Mouse (Mus musculus) neural tube, embryonic 10.5 days (tissue): ENCODE measurements at regions not wholly inside any gene's neighbourhood (a gene's known extent, or its start where the extent isn't known, plus 50 kb on each side); places are given as distances from the start of the nearest gene placed in this dataset.

Source experiments
- DNase-seq: peaks from one replicate; pipeline ENCODE4 v3.0.0-alpha.2; 2017; ENCODE audit warnings: low spot score; ENCODE audit errors: extremely low spot score

- no peak for DNase-seq
Observed at GRCm38 (mm10) chr3:149626186-149626585, 635.8 kb upstream of the Adgrl2 start.

GRCm38 (mm10) chr3:149625497-149625896 lies 635.1 kb upstream of the Adgrl2 start:
- no peak for DNase-seq

- DNase-seq, result no peak
Observed at GRCm38 (mm10) chr3:149625066-149625465, 634.7 kb upstream of the Adgrl2 start.

- DNase-seq, result no peak
Observed at GRCm38 (mm10) chr3:149623851-149624532, 633.6 kb upstream of the Adgrl2 start.

- DNase-seq, result no peak
Observed at GRCm38 (mm10) chr3:149603865-149604264, 613.5 kb upstream of the Adgrl2 start.

- DNase-seq, result no peak
Observed at GRCm38 (mm10) chr3:149601276-149601675, 610.9 kb upstream of the Adgrl2 start.

- no peak for DNase-seq
Observed at GRCm38 (mm10) chr3:149594470-149594869, 604.1 kb upstream of the Adgrl2 start.

GRCm38 (mm10) chr3:149585769-149586168 lies 595.4 kb upstream of the Adgrl2 start:
- no peak for DNase-seq

- DNase-seq, result peak; percentile 42
Observed at GRCm38 (mm10) chr3:149581141-149581540, 590.8 kb upstream of the Adgrl2 start.

GRCm38 (mm10) chr3:149575678-149576077 lies 585.3 kb upstream of the Adgrl2 start:
- no peak for DNase-seq

GRCm38 (mm10) chr3:149566853-149567252 lies 576.5 kb upstream of the Adgrl2 start:
- DNase-seq, result no peak

GRCm38 (mm10) chr3:149550231-149550951 lies 560.0 kb upstream of the Adgrl2 start:
- DNase-seq, result no peak

- DNase-seq, result no peak
Observed at GRCm38 (mm10) chr3:149547045-149547444, 556.7 kb upstream of the Adgrl2 start.

GRCm38 (mm10) chr3:149546256-149546655 lies 555.9 kb upstream of the Adgrl2 start:
- DNase-seq, result no peak

GRCm38 (mm10) chr3:149534183-149534582 lies 543.8 kb upstream of the Adgrl2 start:
- DNase-seq, result no peak

- DNase-seq, result no peak
Observed at GRCm38 (mm10) chr3:149530026-149530607, 539.8 kb upstream of the Adgrl2 start.

GRCm38 (mm10) chr3:149526509-149526908 lies 536.2 kb upstream of the Adgrl2 start:
- no peak for DNase-seq

GRCm38 (mm10) chr3:149519575-149519929 lies 529.2 kb upstream of the Adgrl2 start:
- peak; percentile 39 for DNase-seq

GRCm38 (mm10) chr3:149518928-149519574 lies 528.7 kb upstream of the Adgrl2 start:
- peak; percentile 61 for DNase-seq

- no peak for DNase-seq
Observed at GRCm38 (mm10) chr3:149517537-149517936, 527.2 kb upstream of the Adgrl2 start.

GRCm38 (mm10) chr3:149509178-149509577 lies 518.8 kb upstream of the Adgrl2 start:
- no peak for DNase-seq

- no peak for DNase-seq
Observed at GRCm38 (mm10) chr3:149508671-149509070, 518.3 kb upstream of the Adgrl2 start.
